Mouse (Mus musculus): ENCODE measurements at regions not wholly inside any gene's neighbourhood (a gene's known extent, or its start where the extent isn't known, plus 50 kb on each side); places are given as distances from the start of the nearest gene placed in this dataset.

DNA sequence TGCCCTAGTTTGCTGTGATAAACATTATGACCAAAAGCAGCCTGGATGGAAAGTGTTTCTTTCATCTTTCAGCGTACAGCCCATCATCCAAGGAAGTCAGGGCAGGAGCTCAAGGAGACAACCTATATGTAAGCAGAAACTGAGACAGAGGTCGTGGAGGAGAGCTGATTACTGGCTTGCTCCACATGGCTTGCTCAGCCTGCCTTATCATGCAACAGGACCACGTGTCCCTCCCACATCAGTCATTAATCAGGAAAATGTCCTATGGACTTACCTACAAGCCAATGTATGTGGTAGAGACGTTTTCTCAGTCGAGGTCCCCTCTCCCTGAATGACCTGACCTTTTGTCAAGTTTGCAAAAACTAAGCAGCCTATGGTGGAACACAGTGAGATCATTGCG lies 123.7 kb upstream of the Rnaseh2b start:
- Histone ChIP-seq H3K79me2 (ENCODE audit: inconsistent target) (no peaks in the 10 kb centered on the region), H3K4me3 (ENCODE audit: inconsistent target) (no peak overlapping the region), H3K27ac (no peak overlapping the region), H3K36me3 (ENCODE audit: inconsistent target) (no peaks in the 10 kb centered on the region)
- 74% methylated on average over 6 of the region's 6 CpGs for WGBS (ENCODE audit: missing documents)

DNA sequence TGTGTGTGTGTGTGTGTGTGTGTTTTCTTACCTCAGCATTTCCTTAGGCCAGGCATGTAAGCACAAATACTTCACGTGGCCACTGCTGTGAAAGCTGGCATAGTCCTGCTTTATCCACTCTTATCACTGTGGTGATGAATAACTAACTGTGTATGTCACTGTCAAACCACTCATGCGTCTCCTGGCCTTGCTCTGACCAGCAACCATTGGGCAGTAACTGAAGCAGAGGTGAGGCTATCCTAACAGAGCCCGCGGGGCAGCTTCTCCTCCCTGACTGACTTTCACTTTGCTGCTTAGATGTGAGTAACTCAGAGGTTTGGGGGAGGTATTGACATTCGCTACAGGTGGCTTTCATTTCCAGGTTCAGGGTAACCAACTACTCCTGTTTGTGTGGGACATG lies 122.0 kb upstream of the Rnaseh2b start:
- Histone ChIP-seq H3K36me3 (ENCODE audit: inconsistent target) (no peaks in the 10 kb centered on the region), H3K4me3 (ENCODE audit: inconsistent target) (no peak overlapping the region), H3K27ac (no peak overlapping the region), H3K79me2 (ENCODE audit: inconsistent target) (no peaks in the 10 kb centered on the region)
- WGBS (ENCODE audit: missing documents), result 92% methylated on average over 5 of the region's 5 CpGs

DNA sequence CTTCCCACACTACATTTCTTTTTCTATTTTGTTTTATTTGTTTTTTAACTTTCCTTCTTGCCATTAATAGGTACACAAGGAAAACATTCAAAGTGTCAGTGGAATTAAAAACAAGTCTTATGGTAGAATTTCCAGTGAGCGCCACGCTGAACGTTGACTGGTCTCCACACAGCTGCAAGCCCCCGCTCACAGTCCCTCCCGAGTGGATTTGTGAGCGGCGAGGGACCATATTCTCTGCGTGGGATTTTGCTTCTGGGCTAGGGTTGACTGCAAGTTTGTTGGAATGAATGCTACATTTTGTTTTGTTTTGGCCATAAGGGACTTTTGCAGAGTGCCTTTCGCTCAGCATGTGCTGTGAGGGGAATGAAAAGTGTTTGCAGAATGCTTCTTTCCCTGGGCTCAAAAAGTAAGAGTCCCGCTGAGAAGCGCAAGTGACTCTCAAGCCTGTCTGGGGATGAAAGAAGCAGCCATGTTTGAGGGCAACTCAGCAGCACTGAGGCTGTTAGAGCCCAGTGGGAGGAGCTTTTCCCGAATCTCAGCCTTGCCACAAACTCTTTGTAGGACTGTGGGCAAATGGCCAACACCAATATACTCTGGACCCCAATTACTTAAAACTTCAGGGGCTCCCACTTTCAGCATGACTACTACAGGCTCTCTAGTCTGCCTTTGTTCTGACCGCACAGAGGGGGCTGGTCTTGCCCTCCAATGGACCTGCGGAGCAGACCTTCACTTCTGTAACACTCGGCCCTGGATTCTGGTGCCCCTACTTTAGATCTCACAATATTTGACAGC lies 120.9 kb upstream of the Rnaseh2b start:
- no peaks in the 10 kb centered on the region for H3K36me3 ChIP-seq (ENCODE audit: inconsistent target)
- no peak overlapping the region for H3K4me3 ChIP-seq (ENCODE audit: inconsistent target)
- H3K79me2 ChIP-seq (ENCODE audit: inconsistent target), result no peaks in the 10 kb centered on the region
- WGBS (ENCODE audit: missing documents), result 95% methylated on average over 15 of the region's 15 CpGs
- H3K27ac ChIP-seq, result no peak overlapping the region

DNA sequence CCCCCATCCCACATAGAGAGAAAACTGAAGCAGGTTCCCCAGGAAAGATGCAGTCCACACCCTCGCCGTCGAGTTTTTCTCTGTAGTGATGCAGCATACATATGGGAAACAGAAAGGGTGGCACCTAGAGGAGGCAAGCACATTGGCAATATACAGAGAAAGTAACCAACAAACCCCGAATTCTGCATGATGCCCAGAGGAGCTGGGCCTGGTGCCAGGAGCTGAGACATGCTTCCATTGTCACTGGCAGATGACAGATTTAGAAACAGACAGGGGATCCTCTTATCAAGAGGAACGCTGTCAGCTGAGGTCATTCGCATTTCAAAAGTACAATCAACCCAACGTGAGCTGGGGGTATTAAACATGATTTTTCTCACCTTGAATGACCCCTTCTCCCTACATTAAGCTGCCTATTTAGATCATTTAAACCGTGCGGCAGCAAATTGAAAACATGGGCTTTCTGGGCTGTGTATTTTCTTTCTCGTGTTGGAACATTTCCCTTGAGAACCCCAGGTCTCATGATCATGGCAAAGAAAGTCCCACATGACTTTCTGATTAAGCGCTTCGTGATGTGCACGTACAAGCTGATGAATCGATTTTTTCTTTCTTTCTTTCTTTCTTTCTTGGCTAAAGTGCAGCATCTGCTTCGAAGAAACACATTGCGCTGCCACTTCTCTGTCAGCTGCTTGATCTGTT lies 118.4 kb upstream of the Rnaseh2b start:
- Histone ChIP-seq H3K36me3 (ENCODE audit: inconsistent target) (no peaks in the 10 kb centered on the region), H3K27ac (no peak overlapping the region), H3K4me3 (ENCODE audit: inconsistent target) (no peak overlapping the region), H3K79me2 (ENCODE audit: inconsistent target) (no peaks in the 10 kb centered on the region)
- 77% methylated on average over 16 of the region's 16 CpGs for WGBS (ENCODE audit: missing documents)

DNA sequence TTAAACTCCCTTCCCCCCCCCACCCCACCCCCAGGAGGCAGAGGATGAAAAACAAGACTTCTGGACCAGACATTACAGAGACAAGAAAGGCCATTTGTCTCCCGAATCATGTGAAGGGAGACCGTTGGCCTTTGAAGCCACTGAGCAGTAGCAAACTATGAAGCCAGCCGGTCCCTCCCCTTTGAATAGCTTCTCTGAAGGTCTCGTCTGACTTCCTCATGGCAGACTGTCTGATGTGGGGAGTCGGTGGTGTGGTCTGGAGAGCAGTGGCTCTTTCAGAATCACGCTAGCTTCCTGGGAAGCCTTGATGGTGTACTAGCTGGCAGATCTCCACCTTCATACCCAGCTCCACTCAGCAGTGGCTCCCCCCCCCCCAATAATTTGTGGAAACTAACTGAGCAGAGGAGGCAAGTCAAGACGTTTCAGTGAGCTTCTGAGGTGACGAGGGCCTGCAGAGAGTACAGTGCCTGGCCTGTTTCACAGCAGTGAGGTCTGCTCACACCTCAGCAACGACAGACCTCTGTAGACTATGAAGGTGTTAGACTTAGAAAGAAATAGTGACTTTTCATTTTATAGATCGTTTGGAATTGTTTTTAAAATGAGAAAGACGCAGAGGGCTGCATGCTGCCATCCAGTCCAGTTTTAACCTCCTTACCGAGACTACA lies 116.9 kb upstream of the Rnaseh2b start:
- no peak overlapping the region for H3K4me3 ChIP-seq (ENCODE audit: inconsistent target)
- no peaks in the 10 kb centered on the region for H3K79me2 ChIP-seq (ENCODE audit: inconsistent target)
- H3K36me3 ChIP-seq (ENCODE audit: inconsistent target), result no peaks in the 10 kb centered on the region
- WGBS (ENCODE audit: missing documents), result 53% methylated on average over 12 of the region's 12 CpGs
- no peak overlapping the region for H3K27ac ChIP-seq

DNA sequence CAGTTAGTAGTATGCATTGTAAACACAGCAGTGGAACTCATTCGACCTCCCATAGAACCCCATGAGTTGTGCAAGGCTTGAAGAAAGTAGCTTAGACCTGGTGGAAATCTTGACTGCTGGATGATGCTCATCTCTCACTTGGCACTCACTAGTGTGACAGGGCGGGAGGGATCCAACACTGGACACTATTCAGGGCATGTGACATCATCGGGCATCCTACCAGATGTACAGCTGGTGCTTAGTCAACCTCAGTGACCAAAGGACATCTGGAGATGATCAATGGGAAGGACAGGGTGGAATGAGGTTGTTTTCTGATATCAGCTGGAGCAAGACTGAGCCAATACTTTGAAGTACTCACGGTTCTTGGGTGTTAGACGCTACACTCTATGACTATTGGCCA lies 114.9 kb upstream of the Rnaseh2b start:
- 95% methylated on average over 5 of the region's 5 CpGs for WGBS (ENCODE audit: missing documents)
- no peaks in the 10 kb centered on the region for H3K36me3 ChIP-seq (ENCODE audit: inconsistent target)

DNA sequence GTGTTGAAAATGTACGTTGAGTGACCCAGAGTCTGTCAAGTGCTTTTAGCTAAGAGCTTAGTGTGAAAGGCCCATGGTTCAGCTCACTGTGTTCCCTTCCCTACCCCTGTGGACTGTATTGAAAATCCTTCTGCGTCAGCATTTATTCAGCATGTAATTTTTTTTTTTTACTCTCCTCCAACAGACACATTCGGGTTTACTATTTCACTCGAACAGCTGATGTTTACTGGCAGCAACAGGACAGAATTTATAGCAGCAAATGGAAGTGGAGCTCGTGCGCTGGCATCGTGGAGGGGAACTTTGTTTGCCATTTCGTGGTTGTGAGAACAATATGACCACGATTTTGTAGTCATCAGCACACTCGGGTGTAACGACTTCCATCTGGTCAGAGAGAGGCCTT lies 105.0 kb upstream of the Rnaseh2b start:
- Histone ChIP-seq H3K27ac (no peak overlapping the region), H3K36me3 (ENCODE audit: inconsistent target) (no peaks in the 10 kb centered on the region), H3K79me2 (ENCODE audit: inconsistent target) (no peaks in the 10 kb centered on the region), H3K4me3 (ENCODE audit: inconsistent target) (no peak overlapping the region)
- WGBS (ENCODE audit: missing documents), result 67% methylated on average over 11 of the region's 11 CpGs

More for the DNA sequence above, 114.9 kb upstream of the Rnaseh2b start:
- Histone ChIP-seq H3K4me3 (ENCODE audit: inconsistent target) (no peak overlapping the region), H3K27ac (no peak overlapping the region), H3K79me2 (ENCODE audit: inconsistent target) (no peaks in the 10 kb centered on the region)

DNA sequence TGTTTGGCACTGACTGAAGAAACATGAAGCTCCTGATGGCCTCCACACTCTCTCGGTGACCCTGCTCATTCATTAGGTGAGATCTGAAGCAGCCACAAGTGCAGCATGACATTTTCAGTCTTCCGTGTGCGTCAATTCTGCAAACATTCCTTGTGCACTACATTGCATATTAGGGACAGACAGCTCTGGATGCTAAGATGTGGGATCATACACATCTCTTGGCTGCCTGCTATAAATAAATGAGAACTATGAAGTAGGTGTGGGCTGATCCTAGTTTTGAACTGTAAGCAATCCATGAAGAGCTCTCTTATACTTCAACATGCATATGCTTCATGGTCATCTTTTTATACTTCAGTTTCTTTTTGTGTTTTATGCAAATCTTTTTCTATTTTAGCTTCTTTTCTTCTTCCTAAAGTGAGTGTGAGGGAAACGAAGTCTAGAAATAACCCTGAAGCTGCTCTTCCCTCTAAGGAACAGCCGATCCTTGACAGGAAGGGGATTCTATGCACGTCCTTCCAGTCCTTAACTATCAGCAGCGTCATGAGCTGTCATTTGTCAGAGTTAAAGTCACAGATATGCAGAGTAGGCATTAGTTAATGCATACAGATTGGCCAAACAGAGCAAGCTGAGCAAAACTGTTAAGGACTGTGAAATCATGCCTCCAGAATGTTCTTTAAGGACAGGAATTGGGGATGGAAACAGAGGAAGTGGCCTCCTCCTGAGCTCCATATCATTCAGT lies 104.1 kb upstream of the Rnaseh2b start:
- H3K79me2 ChIP-seq (ENCODE audit: inconsistent target), result no peaks in the 10 kb centered on the region
- WGBS (ENCODE audit: missing documents), result 78% methylated on average over 7 of the region's 7 CpGs
- no peak overlapping the region for H3K4me3 ChIP-seq (ENCODE audit: inconsistent target)
- no peak overlapping the region for H3K27ac ChIP-seq
- no peaks in the 10 kb centered on the region for H3K36me3 ChIP-seq (ENCODE audit: inconsistent target)

DNA sequence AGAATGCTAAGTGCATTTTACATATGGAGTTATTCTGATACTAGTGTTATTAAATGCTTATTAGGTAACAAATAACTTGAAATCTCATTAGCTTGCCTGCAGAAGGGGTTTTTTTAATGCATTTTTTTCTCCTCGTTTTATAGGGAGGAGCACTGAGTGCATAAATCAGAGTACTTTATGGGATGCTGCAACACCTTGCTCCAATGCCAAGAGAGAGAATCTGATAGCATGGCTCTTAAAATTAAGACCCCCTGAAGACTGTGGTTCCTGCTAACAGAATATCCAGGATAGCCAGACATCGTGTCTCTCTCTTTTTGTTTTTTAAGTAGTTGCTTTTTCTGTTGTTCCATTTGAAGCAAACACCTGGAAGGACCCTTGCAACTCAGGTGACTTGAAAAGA lies 100.8 kb upstream of the Rnaseh2b start:
- H3K27ac ChIP-seq, result no peak overlapping the region
- WGBS (ENCODE audit: missing documents), result 93% methylated on average over 2 of the region's 2 CpGs
- no peaks in the 10 kb centered on the region for H3K79me2 ChIP-seq (ENCODE audit: inconsistent target)
- H3K36me3 ChIP-seq (ENCODE audit: inconsistent target), result no peaks in the 10 kb centered on the region
- H3K4me3 ChIP-seq (ENCODE audit: inconsistent target), result no peak overlapping the region

DNA sequence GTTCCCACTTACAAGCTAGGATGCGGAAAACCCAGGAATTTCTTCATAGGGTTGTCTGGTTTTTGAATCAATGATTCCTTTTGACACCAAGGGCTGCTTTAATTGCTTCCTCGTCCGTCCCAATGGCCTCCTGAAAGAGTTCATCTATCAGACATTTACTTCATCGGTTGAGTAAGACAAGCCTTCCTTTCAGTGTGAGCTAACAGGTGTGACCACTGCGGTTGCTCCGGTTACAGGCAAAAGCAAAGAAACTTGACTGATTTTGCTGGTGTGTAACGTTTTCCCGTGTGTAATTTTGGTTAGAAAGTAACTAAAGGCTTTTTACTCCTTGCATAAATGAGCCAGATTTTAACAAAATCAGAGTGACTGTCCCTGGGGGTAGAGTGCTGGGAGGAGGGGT lies 99.6 kb upstream of the Rnaseh2b start:
- no peak overlapping the region for H3K27ac ChIP-seq
- WGBS (ENCODE audit: missing documents), result 85% methylated on average over 8 of the region's 8 CpGs
- no peaks in the 10 kb centered on the region for H3K36me3 ChIP-seq (ENCODE audit: inconsistent target)
- H3K4me3 ChIP-seq (ENCODE audit: inconsistent target), result no peak overlapping the region
- no peaks in the 10 kb centered on the region for H3K79me2 ChIP-seq (ENCODE audit: inconsistent target)

DNA sequence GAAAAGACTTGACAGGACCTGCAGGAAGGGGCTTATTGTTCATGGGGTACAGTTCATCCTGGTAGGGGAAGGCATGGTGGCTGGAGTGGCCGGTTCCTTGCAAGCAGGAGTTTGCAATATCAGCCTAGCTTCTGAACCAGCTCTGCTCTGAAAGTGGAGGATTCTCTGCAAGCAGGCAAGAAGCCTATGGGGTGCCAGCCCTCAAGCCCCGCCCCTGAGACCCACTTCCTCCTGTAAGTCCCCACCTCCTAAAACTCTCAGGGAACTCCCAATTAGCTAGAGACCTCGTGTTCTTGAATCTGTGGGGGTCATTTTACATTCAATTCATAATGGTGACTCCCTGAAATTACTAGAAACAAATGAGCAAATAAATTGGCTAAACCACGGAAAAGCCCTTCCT lies 99.0 kb upstream of the Rnaseh2b start:
- Histone ChIP-seq H3K79me2 (ENCODE audit: inconsistent target) (no peaks in the 10 kb centered on the region), H3K36me3 (ENCODE audit: inconsistent target) (no peaks in the 10 kb centered on the region), H3K27ac (no peak overlapping the region), H3K4me3 (ENCODE audit: inconsistent target) (no peak overlapping the region)
- 52% methylated on average over 4 of the region's 4 CpGs for WGBS (ENCODE audit: missing documents)

DNA sequence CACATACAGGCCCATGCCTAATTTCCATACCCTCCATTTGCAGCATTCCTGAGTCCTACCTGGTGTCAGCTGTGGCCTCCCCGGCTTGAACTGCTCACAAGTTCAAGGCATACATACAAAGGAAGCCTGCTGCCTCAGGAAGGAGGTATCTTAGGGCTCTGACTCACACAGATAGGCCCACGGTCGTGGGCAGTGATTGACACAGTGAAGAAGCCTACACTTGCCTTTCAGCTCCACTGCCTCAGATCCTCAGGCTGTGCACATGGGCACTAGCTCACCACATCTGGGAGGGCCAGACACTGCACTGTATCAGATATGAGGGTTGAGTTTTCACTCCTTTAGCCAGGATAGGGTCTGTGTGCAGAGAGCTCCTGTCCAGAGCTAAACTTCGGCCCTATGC lies 95.6 kb upstream of the Rnaseh2b start:
- H3K4me3 ChIP-seq (ENCODE audit: inconsistent target), result no peak overlapping the region
- H3K79me2 ChIP-seq (ENCODE audit: inconsistent target), result no peaks in the 10 kb centered on the region
- no peak overlapping the region for H3K27ac ChIP-seq
- 87% methylated on average over 4 of the region's 4 CpGs for whole genome bisulfite sequencing (ENCODE audit: missing documents)
- H3K36me3 ChIP-seq (ENCODE audit: inconsistent target), result no peaks in the 10 kb centered on the region

DNA sequence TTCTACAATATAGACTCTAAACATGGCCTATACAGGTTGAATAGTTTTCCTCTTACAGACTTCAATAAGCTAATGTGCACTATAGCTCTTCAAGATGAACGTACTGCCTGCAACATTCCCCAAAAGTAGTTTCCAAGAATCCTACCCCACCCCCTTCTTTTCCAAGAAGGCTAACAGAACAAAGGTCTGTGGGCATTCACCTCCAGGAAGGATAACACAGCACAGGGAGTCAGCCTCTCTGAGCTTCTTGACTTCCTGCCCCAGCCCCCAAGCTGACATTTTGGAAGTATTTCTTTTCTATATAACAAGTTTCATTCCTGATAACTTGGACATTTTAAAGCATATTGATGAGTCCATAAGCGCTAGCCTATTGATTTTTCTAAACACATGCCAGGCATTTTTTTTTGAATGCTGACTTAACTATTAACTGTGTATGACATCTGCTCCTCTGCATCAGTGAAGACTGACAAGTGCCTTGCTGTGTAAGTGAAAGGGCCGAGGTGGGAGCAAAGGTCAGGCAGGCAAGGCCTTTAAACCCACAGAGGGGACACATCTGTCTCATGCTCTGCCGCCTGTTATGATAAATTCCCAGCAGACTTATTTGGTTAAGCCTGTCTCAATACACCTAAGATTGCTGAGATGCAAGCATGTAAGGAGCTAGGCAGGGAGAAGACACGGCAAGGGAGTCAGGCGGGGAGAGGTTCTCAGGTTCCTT lies 93.8 kb upstream of the Rnaseh2b start:
- Histone ChIP-seq H3K4me3 (ENCODE audit: inconsistent target) (no peak overlapping the region), H3K27ac (no peak overlapping the region), H3K36me3 (ENCODE audit: inconsistent target) (no peaks in the 10 kb centered on the region), H3K79me2 (ENCODE audit: inconsistent target) (no peaks in the 10 kb centered on the region)
- WGBS (ENCODE audit: missing documents), result 94% methylated on average over 5 of the region's 6 CpGs

DNA sequence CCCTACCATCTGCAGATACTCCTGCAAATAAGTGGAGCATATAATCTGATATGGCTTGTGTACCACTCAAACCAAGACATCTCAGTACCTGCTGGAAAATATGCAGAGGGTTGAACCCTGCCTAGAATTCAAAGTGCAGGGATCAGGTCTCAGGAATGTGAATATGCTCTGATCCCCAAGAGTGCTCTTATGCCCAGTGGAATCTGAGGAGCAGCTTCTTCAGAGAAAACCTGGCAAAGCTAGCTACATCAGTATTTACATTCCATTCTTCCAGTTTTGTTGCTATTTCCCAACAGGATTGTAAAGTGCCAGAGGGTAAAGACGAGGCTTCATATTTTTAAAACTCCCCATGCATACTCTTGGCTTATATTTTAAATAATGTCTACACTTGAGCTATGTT lies 77.3 kb upstream of the Rnaseh2b start:
- Histone ChIP-seq H3K27ac (no peak overlapping the region), H3K4me3 (ENCODE audit: inconsistent target) (no peak overlapping the region), H3K79me2 (ENCODE audit: inconsistent target) (no peaks in the 10 kb centered on the region), H3K36me3 (ENCODE audit: inconsistent target) (no peaks in the 10 kb centered on the region)
- 100% methylated on average over 1 of the region's 1 CpGs for WGBS (ENCODE audit: missing documents)
